Mouse (Mus musculus) large intestine, adult 2 months (tissue): ENCODE data around the gene Vmn2r96. TPM values are rescaled to one million over a fixed set of nuclear protein-coding genes. Genes with fewer than 3 reads are reported as not detected.
"Not testable (repeated sequence)": the region's sequence is repeated elsewhere in the genome, so short reads cannot be mapped to it uniquely, and the experiment has no call there.

Source experiments
- DNase-seq: peaks from one replicate; pipeline ENCODE4 v3.0.0-alpha.2; 2012; ENCODE audit warnings: low read depth, low spot score
- WGBS: fragments of 180-500 bp; shearing (Covaris S2); methylation state at CpG from one replicate; pipeline ENCODE4 v1.1.7; 2018; 5-methylcytosine and 5-hydroxymethylcytosine counted together
- polyA plus RNA-seq: library from polyadenylated mRNA; depleted of rRNA; stranded (reverse); fragments of >200 nt; gene quantifications from 2 replicates; pipeline ENCODE4 v1.2.3, GENCODE M21; 2012; rRNA removed

Gene Vmn2r96
- 0.01 TPM in 1 of 2 replicates, not detected in the other for polyA plus RNA-seq

GRCm38 (mm10) chr17:18572851-18573250 is at the start of gene Vmn2r96:
Vmn2r96 (plus strand) TSS chr17:18573151.
- 84% methylated on average over 1 of the region's 1 CpGs for WGBS
- not testable (repeated sequence) for DNase-seq

- no peak for DNase-seq
Measured at GRCm38 (mm10) chr17:18523371-18523770, 49.6 kb upstream of the Vmn2r96 start.

GRCm38 (mm10) chr17:18523991-18524390 is 49.0 kb upstream of the Vmn2r96 start:
- DNase-seq = no peak
- 58% methylated on average over 1 of the region's 1 CpGs for WGBS

GRCm38 (mm10) chr17:18558212-18559158 is 14.5 kb upstream of the Vmn2r96 start:
- not testable (repeated sequence) for DNase-seq
- WGBS = 87% methylated on average over 31 of the region's 31 CpGs

GRCm38 (mm10) chr17:18566186-18566585 is 6.8 kb upstream of the Vmn2r96 start:
- not testable (repeated sequence) for DNase-seq
- WGBS = 90% methylated on average over 17 of the region's 17 CpGs

- WGBS = 84% methylated on average over 6 of the region's 6 CpGs
- not testable (repeated sequence) for DNase-seq
Measured at GRCm38 (mm10) chr17:18615151-18615550, 42.2 kb downstream of the Vmn2r96 start.

- DNase-seq = no peak
Measured at GRCm38 (mm10) chr17:18626532-18626931, 53.6 kb downstream of the Vmn2r96 start.

Other genes with a start within 250 kb of the Vmn2r96 start
- gene Vmn2r95, start 149.1 kb upstream of the Vmn2r96 start, polyA plus RNA-seq = not detected in 2 replicates